Mouse (Mus musculus) cerebellum, postnatal 4 days (tissue): ENCODE results near the gene Pde6g.
"Not testable (repeated sequence)": the region's sequence is repeated elsewhere in the genome, so short reads cannot be mapped to it uniquely, and the experiment has no call there.

Source experiments
- DNase-seq, 2 experiments: peaks; one replicate each; pipeline ENCODE4 v3.0.0; 2022; ENCODE audit warnings: low spot score in 2 of 2, mixed read lengths in 1 of 2

Gene Pde6g

GRCm38 (mm10) chr11:120422651-120423568 lies 30.4 kb downstream of the Pde6g start:
- DNase-seq: no peak

DNA sequence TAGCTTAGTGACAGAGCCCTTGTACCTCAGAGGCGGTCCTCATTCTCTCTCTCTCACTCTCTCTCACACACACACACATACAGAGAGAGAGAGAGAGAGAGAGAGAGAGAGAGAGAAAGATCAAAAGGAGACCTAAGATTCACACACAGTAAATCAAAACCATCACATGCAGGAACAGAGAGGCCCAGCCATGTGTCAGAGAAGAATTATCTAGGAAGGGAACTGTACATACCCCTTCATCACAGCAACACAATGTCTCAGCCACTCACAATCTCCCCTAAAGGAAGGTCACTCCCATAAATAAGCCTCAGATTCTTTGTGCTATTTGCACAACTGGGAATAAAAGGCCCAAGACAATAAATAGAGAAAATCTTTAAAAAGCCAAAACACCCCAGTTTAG lies 34.7 kb downstream of the Pde6g start:
- no peak for DNase-seq

DNA sequence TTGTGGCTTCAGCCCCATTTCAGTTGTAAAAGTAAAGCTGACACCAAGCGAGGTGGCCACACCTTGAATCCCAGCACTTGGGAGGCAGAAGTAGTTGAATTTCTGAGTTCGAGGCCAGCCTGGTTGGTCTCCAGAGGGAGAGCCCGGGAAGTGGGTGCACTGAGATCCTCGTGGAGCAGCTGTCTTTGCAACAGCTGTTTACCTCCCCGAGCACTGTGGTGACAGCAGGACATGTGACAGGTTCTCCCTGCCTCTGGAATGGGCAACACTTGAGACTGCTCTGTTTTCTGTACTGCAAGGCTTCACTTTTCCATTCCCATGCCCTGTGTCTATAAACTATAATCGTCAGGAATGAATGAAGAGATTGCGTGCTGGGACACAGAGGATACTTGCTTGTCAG lies 35.4 kb downstream of the Pde6g start:
- no peak for DNase-seq

DNA sequence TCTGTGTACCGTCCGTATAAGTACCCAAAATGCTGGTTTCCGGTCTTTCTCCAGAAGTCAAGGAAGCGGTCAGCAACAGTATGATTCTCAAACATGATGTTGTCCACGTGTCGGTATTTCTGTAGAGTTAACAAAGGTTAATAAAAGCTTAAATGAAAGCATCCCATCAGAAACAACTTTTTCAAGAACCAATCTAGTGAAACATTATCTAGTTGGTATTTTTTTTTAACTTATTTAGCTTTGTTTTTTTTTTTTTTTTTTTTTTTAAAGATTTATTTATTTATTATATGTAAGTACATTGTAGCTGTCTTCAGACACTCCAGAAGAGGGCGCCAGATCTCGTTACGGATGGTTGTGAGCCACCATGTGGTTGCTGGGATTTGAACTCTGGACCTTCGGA lies 39.7 kb downstream of the Pde6g start:
- DNase-seq: not testable (repeated sequence)

DNA sequence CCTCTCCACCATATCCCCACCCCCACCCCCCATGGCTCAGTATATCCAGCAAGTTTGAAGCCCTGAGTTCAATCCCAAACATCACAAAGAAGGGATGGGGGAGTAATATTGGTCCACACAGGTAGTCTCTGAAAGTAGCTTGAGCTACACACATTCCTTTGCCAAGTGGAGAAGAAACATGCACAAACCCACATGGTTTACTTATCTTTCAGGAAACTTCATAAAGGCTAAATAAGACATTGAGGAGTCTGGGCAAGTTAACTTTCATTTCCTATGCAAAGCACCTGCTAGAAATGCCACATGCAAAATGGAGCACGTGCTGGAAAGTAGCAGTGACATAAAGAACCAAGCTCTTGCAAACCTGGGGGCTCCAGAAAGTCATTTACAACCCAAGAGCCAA lies 46.9 kb downstream of the Pde6g start:
- no peak for DNase-seq

DNA sequence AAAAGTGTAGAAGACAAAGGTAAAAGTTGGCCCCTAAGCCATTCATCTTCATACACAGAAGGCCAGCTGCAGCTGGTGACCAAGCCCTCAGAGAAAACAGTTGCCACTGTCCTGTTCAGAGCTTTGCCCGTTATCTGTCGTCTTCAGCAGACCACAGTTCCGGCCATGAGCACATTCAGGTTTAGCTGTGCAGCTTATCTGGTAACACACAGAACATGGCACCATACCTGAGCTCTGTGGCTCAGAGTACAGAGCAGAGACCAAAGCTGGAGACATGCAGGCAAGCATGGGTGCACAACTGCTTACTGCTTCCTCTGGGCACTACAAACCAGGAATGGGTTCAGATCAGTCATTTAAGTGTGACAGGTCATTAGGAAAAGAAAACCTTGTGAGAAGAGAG lies 47.4 kb downstream of the Pde6g start:
- DNase-seq: no peak

DNA sequence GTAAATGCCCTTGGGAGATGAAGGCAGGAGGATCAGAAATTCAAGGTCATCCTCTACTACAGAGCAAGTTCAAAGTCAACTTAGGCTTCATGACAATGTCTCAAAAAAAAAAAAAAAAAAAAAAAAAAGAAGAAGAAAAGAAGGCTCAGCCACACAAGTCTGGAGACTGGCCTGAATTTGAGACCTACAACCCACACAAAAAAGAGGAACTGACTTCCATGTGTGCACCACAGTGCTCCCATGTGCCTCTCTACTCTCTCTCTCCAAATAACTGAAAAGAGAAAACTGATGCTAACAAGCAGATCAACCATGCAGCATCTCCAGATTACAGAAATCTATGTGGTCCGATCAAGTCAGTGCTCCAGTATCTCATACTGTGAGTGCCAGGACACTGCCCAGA lies 48.5 kb downstream of the Pde6g start:
- no peak for DNase-seq

- no peak for DNase-seq
Observed at GRCm38 (mm10) chr11:120399319-120399718, 54.0 kb downstream of the Pde6g start.
